Comparison of ENCODE assay signal across 8 mouse cellular contexts in the genomic region with DNA sequence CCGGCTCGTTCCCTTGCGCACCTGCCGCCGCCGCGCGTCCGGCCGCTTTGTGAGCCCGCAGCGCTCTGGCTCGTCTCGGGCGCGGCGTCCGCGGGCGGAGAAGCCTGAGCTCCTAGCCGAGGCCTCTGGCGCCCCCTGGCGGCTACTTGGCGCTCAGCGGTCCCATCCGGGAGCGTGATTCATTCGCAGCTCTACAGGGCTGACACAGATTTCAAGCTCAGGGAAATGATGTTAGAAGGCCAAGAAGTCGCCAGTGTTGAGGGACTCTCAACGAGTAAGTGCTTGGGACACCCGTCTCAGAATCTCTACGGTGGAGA. TPM values are rescaled to one million over a fixed set of nuclear protein-coding genes. Genes with fewer than 3 reads are reported as not detected.
DNase-seq lines count a peak whose midpoint lies in the region; ATAC-seq and TF ChIP-seq lines count a peak whose summit lies in the region.

A gene (minus strand): TSS at position 67 of the 317 bp plus-strand sequence.

- H3K27ac ChIP-seq in forebrain, embryonic 15.5 days (replicated peaks), result no peak within 1 kb of the TSS
- H3K27ac ChIP-seq in liver, embryonic 14.5 days, result no peak within 1 kb of the TSS
- H3K27ac ChIP-seq in neural tube, embryonic 14.5 days (ENCODE audit: low read depth, low read length), result peak within 1 kb of the TSS; percentile 63; the same call in 1 of the 2 replicates

- 1% methylated on average over 32 of the region's 32 CpGs for WGBS in forebrain, embryonic 15.5 days
- WGBS in large intestine, adult 2 months, result 1% methylated on average over 32 of the region's 32 CpGs
- 2% methylated on average over 31 of the region's 32 CpGs for WGBS in liver, embryonic 14.5 days (ENCODE audit: insufficient replicate concordance)
- 1% methylated on average over 32 of the region's 32 CpGs for WGBS in neural tube, embryonic 14.5 days

- peak within 1 kb of the TSS; percentile 73 for H3K9ac ChIP-seq in forebrain, embryonic 15.5 days (replicated peaks)
- H3K9ac ChIP-seq in liver, embryonic 14.5 days (replicated peaks), result no peak within 1 kb of the TSS
- peak within 1 kb of the TSS; percentile 76 for H3K9ac ChIP-seq in neural tube, embryonic 14.5 days (replicated peaks; ENCODE audit: low read depth, low read length)

- TF ChIP-seq CTCF in liver, embryonic 14.5 days (IDR thresholded peaks at IDR 0.05; ENCODE audit: low read depth), result peak; percentile 85

- peaks cover 4% of the 10 kb centered on the region; the same call in 1 of the 2 replicates for H3K27me3 ChIP-seq in forebrain, embryonic 15.5 days
- H3K27me3 ChIP-seq in liver, embryonic 14.5 days (ENCODE audit: control insufficient read depth, insufficient read depth, low read length), result peaks cover 17% of the 10 kb centered on the region
- H3K27me3 ChIP-seq in neural tube, embryonic 14.5 days (ENCODE audit: control insufficient read depth, insufficient read depth, low read length), result no peaks in the 10 kb centered on the region; the same call in 1 of the 2 replicates

- peaks cover 10% of the 10 kb centered on the region for H3K4me1 ChIP-seq in forebrain, embryonic 15.5 days
- no peaks in the 10 kb centered on the region for H3K4me1 ChIP-seq in liver, embryonic 14.5 days (replicated peaks; ENCODE audit: control insufficient read depth in 2 of 2, insufficient read depth in 2 of 2, low read length in 1 of 2)
- peaks cover 19% of the 10 kb centered on the region for H3K4me1 ChIP-seq in neural tube, embryonic 14.5 days (ENCODE audit: control insufficient read depth, insufficient read depth, low read length)

- ATAC-seq in forebrain, embryonic 15.5 days (replicated peaks), result peak; percentile 93
- ATAC-seq in liver, embryonic 14.5 days (ENCODE audit: insufficient read depth), result no peak
- ATAC-seq in neural tube, embryonic 14.5 days (ENCODE audit: low read depth), result peak; percentile 93

- H3K9me3 ChIP-seq in forebrain, embryonic 15.5 days, result no peaks in the 10 kb centered on the region
- no peaks in the 10 kb centered on the region for H3K9me3 ChIP-seq in liver, embryonic 14.5 days (ENCODE audit: control insufficient read depth, low read length)
- H3K9me3 ChIP-seq in neural tube, embryonic 14.5 days (ENCODE audit: control insufficient read depth, low read length), result no peaks in the 10 kb centered on the region

- no peak for TF ChIP-seq EP300 in liver, embryonic 14.5 days (IDR thresholded peaks at IDR 0.05; ENCODE audit: low read depth)

- peak within 1 kb of the TSS; percentile 67 for H3K4me3 ChIP-seq in forebrain, embryonic 15.5 days
- H3K4me3 ChIP-seq in liver, embryonic 14.5 days (ENCODE audit: insufficient read depth in 1 of 2, low read depth in 2 of 2, low read length in 2 of 2), result 0 out of 4 replicates have a peak within 1 kb of the TSS, but pooled peaks of 1 of the 2 experiments have one; percentile 5
- peak within 1 kb of the TSS; percentile 55 for H3K4me3 ChIP-seq in neural tube, embryonic 14.5 days (ENCODE audit: low read depth, low read length)

- peak; percentile 77 for DNase-seq in ES-CJ7 (ENCODE audit: low read depth, low spot score)
- peak; percentile 96 for DNase-seq in cerebellum, adult 11 months
- DNase-seq in heart, postnatal 14 days, result peak; percentile 88 to 93
- DNase-seq in large intestine, adult 2 months (ENCODE audit: low read depth, low spot score), result peak; percentile 18
- DNase-seq in liver, embryonic 14.5 days (ENCODE audit: low read depth in 3 of 3, low spot score in 3 of 3), result peak; percentile 9 to 11 (median 10)
- DNase-seq in thymus, postnatal 0 days (ENCODE audit: low spot score), result peak; percentile 61

- no peaks in the 10 kb centered on the region for H3K36me3 ChIP-seq in forebrain, embryonic 15.5 days
- no peaks in the 10 kb centered on the region for H3K36me3 ChIP-seq in liver, embryonic 14.5 days (replicated peaks; ENCODE audit: control insufficient read depth, insufficient read depth, low read depth)
- H3K36me3 ChIP-seq in neural tube, embryonic 14.5 days (ENCODE audit: control insufficient read depth, insufficient read depth, low read length), result no peaks in the 10 kb centered on the region

- H3K4me2 ChIP-seq in forebrain, embryonic 15.5 days (replicated peaks), result peak within 1 kb of the TSS; percentile 89
- H3K4me2 ChIP-seq in liver, embryonic 14.5 days (ENCODE audit: low read depth), result peak within 1 kb of the TSS; percentile 37; the same call in 1 of the 2 replicates
- peak within 1 kb of the TSS; percentile 69 for H3K4me2 ChIP-seq in neural tube, embryonic 14.5 days (ENCODE audit: low read depth, low read length)

- intact Hi-C loops in heart, postnatal 14 days (cut with DNase I), result loop anchor here (2.0 to 5.0 kb wide), 4 partner anchors 141 to 627 kb away; no protein-coding TSS in a partner anchor

RNA-seq across cellular contexts. Expression of the gene that starts here (rescaled TPM):
- 35.9 and 36.7 TPM in 2 replicates for polyA plus RNA-seq in forebrain, embryonic 15.5 days (2015; fragmentation: Nextera tagmentation; extraction: Ambion mirVana)
- total RNA-seq in heart, postnatal 14 days (2021), result under 1 TPM; 0.15 to 0.45 TPM
- 0.19 and 0.49 TPM in 2 replicates for polyA plus RNA-seq in large intestine, adult 2 months (2012; rRNA removed)
- 0.06 and 0.08 TPM in 2 replicates for polyA plus RNA-seq in liver, embryonic 14.5 days (2012; rRNA removed)
- polyA plus RNA-seq in liver, embryonic 14.5 days (2014; fragmentation: Nextera tagmentation; extraction: Ambion mirVana), result 0.09 TPM in 1 of 2 replicates, not detected in the other
- polyA plus RNA-seq in neural tube, embryonic 14.5 days (2014; fragmentation: Nextera tagmentation; extraction: Ambion mirVana), result 133 and 157 TPM in 2 replicates
- polyA plus RNA-seq in thymus, postnatal 0 days (2015; fragmentation: Nextera tagmentation; extraction: Ambion mirVana), result 1.1 and 1.3 TPM in 2 replicates

Comparison
In these comparisons a context has a peak if more than half of its experiments do, and no peak if none do; other contexts are left out.
1. RNA of the gene that starts here (polyA plus RNA-seq): 133 to 157 TPM in neural tube, embryonic 14.5 days and 35.9 to 36.7 TPM in forebrain, embryonic 15.5 days; 1.1 to 1.3 TPM in thymus, postnatal 0 days, 0.19 to 0.49 TPM in large intestine, adult 2 months and 0.06 to 0.09 TPM in liver, embryonic 14.5 days; every median in the first group is over 10 times any median in the second.
2. Peak in DNase-seq in heart, postnatal 14 days; RNA of the gene not detected or under 1 TPM.
3. Peak in DNase-seq in large intestine, adult 2 months; RNA of the gene not detected or under 1 TPM.
4. Peak in DNase-seq and H3K4me2 ChIP-seq in liver, embryonic 14.5 days; RNA of the gene not detected or under 1 TPM.
5. DNase-seq: peak in every context shown above with its lines; median percentile 96 in cerebellum, adult 11 months; 90 in heart, postnatal 14 days; 77 in ES-CJ7; 61 in thymus, postnatal 0 days; 18 in large intestine, adult 2 months; 10 in liver, embryonic 14.5 days.
6. H3K4me2 ChIP-seq: peak in every context shown above with its lines; median percentile 89 in forebrain, embryonic 15.5 days; 69 in neural tube, embryonic 14.5 days; 37 in liver, embryonic 14.5 days.